Mouse (Mus musculus) embryonic facial prominence, embryonic 15.5 days (tissue): Measurements from ENCODE around the gene 1110059E24Rik. TPM values are rescaled to one million over a fixed set of nuclear protein-coding genes. Genes with fewer than 3 reads are reported as not detected.
"Not testable (repeated sequence)": the region's sequence is repeated elsewhere in the genome, so short reads cannot be mapped to it uniquely, and the experiment has no call there.

Source experiments
- ATAC-seq: fragments of 200-750 bp; cut with Nextera tagmentation; 2 replicates; pipeline ENCODE4 v1.8.0; 2017; ENCODE audit warnings: low read depth, moderate TSS enrichment; ENCODE audit not compliant: insufficient number of reproducible peaks, low FRiP score, low TSS enrichment
- H3K27ac ChIP-seq: fragments of 300-500 bp; sonication (generic); replicated peaks from 2 replicates; pipeline ENCODE4 v1.5.1; 2015; ENCODE audit warnings: mild to moderate bottlenecking, inconsistent platforms
- H3K27me3 ChIP-seq: fragments of 300-500 bp; sonication (generic); 2 replicates; pipeline ENCODE4 v1.6.1; 2015; ENCODE audit warnings: inconsistent platforms
- H3K36me3 ChIP-seq: fragments of 300-500 bp; sonication (generic); 2 replicates; pipeline ENCODE4 v1.6.1; 2015; ENCODE audit warnings: mild to moderate bottlenecking, inconsistent platforms
- H3K4me1 ChIP-seq: fragments of 300-500 bp; sonication (generic); 2 replicates; pipeline ENCODE4 v1.6.1; 2015; ENCODE audit warnings: inconsistent platforms
- H3K4me2 ChIP-seq: fragments of 300-500 bp; sonication (generic); replicated peaks from 2 replicates; pipeline ENCODE4 v1.6.1; 2015; ENCODE audit warnings: mild to moderate bottlenecking, inconsistent platforms
- H3K4me3 ChIP-seq: fragments of 300-500 bp; sonication (generic); replicated peaks from 2 replicates; pipeline ENCODE4 v1.5.1; 2015; ENCODE audit warnings: mild to moderate bottlenecking, inconsistent platforms
- H3K9ac ChIP-seq: fragments of 300-500 bp; sonication (generic); 2 replicates; pipeline ENCODE4 v1.6.1; 2015; ENCODE audit warnings: inconsistent platforms
- H3K9me3 ChIP-seq: fragments of 300-500 bp; sonication (generic); replicated peaks from 2 replicates; pipeline ENCODE4 v1.6.1; 2016; ENCODE audit warnings: inconsistent platforms
- WGBS: fragments of 180-500 bp; shearing (Covaris S2); methylation state at CpG from one replicate; pipeline ENCODE4 v1.1.7; 2015; 5-methylcytosine and 5-hydroxymethylcytosine counted together
- polyA plus RNA-seq: library from polyadenylated mRNA; unstranded; fragments of >200 nt; fragmentation: Nextera tagmentation; extraction: Ambion mirVana; gene quantifications from 2 replicates; pipeline ENCODE4 v1.2.1, GENCODE M21; 2015

The 1110059E24Rik gene
- polyA plus RNA-seq, 1 experiment from 2014 or later, result 46.4 TPM

DNA sequence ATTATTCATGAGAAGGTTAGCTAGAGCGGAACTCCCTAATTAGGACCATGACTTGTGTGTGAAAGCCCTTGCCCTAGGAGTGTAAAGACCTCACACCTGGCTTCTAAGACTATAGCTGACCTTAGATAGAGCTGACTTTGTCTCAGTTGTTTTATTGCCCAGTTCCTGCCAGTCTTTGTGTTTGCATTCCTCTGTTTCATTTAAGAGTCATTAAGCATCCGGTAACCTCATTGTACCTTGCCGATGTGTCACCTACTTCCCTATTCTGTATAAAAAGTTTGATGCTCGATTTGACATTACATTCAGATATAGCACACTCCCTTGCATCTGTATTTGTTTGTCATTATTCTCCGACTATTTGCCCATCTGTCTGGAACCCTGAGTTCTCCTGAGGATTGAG is 60.6 kb downstream of the 1110059E24Rik start:
- ATAC-seq, H3K9ac ChIP-seq, H3K27ac ChIP-seq, H3K4me3 ChIP-seq, H3K27me3 ChIP-seq, H3K4me2 ChIP-seq, H3K9me3 ChIP-seq, H3K4me1 ChIP-seq: not testable (repeated sequence)
- 89% methylated on average over 5 of the region's 5 CpGs for WGBS
- H3K36me3 ChIP-seq, result peaks cover 16% of the 10 kb centered on the region

GRCm38 (mm10) chr19:21589888-21590287 is 62.9 kb downstream of the 1110059E24Rik start:
- H3K4me1 ChIP-seq, result 0 out of 2 replicates have a peak, but pooled peaks cover 4% of the 10 kb centered on the region
- H3K27ac ChIP-seq, result no peak overlapping the region
- 88% methylated on average over 1 of the region's 1 CpGs for WGBS
- no peak overlapping the region for H3K4me2 ChIP-seq
- no peaks in the 10 kb centered on the region for H3K27me3 ChIP-seq
- H3K9me3 ChIP-seq, result no peaks in the 10 kb centered on the region
- ATAC-seq, result no peak
- no peaks in the 10 kb centered on the region for H3K36me3 ChIP-seq
- no peak overlapping the region for H3K9ac ChIP-seq
- H3K4me3 ChIP-seq, result no peak overlapping the region

- Histone ChIP-seq H3K9ac (no peak overlapping the region), H3K4me2 (no peak overlapping the region), H3K9me3 (no peaks in the 10 kb centered on the region), H3K4me3 (no peak overlapping the region), H3K27ac (no peak overlapping the region), H3K27me3 (no peaks in the 10 kb centered on the region), H3K36me3 (no peaks in the 10 kb centered on the region), H3K4me1 (0 out of 2 replicates have a peak, but pooled peaks cover 4% of the 10 kb centered on the region)
- 67% methylated on average over 4 of the region's 4 CpGs for WGBS
- no peak for ATAC-seq
Observed at GRCm38 (mm10) chr19:21587593-21587992, 65.2 kb downstream of the 1110059E24Rik start.

DNA sequence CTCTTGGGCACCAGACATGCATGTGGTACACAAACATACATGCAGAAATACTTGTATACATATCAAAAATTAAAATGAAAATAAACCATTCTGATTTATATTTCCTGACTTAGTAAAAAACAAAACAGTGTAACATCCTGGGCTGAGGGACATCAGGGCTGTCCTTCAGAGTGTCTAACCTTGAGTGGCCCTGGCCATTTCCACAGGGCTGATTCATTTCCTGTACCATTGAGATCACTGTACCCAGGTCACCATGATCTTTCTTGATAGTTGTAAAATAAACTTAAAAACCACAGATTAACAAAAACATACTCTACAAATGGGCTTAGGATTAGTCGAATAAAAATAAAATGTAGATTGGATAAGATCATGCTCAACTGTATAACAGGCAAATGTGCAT is 66.2 kb downstream of the 1110059E24Rik start:
- Histone ChIP-seq H3K4me1 (0 out of 2 replicates have a peak, but pooled peaks cover 4% of the 10 kb centered on the region), H3K9ac (no peak overlapping the region), H3K27me3 (no peaks in the 10 kb centered on the region), H3K27ac (no peak overlapping the region), H3K4me2 (no peak overlapping the region), H3K4me3 (no peak overlapping the region), H3K36me3 (no peaks in the 10 kb centered on the region), H3K9me3 (no peaks in the 10 kb centered on the region)
- no peak for ATAC-seq
- WGBS, result 90% methylated on average over 1 of the region's 1 CpGs

- H3K9ac ChIP-seq, result no peak overlapping the region
- no peaks in the 10 kb centered on the region for H3K27me3 ChIP-seq
- H3K27ac ChIP-seq, result no peak overlapping the region
- H3K4me3 ChIP-seq, result no peak overlapping the region
- H3K4me1 ChIP-seq, result 0 out of 2 replicates have a peak, but pooled peaks cover 4% of the 10 kb centered on the region
- H3K9me3 ChIP-seq, result no peaks in the 10 kb centered on the region
- no peak for ATAC-seq
- WGBS, result 62% methylated on average over 2 of the region's 2 CpGs
- no peak overlapping the region for H3K4me2 ChIP-seq
- H3K36me3 ChIP-seq, result no peaks in the 10 kb centered on the region
Observed at GRCm38 (mm10) chr19:21585868-21586267, 66.9 kb downstream of the 1110059E24Rik start.

GRCm38 (mm10) chr19:21583986-21584385 is 68.8 kb downstream of the 1110059E24Rik start:
- no peaks in the 10 kb centered on the region for H3K36me3 ChIP-seq
- ATAC-seq, result no peak
- no peak overlapping the region for H3K4me2 ChIP-seq
- H3K9ac ChIP-seq, result no peak overlapping the region
- 67% methylated on average over 5 of the region's 5 CpGs for WGBS
- no peaks in the 10 kb centered on the region for H3K9me3 ChIP-seq
- H3K27me3 ChIP-seq, result no peaks in the 10 kb centered on the region
- H3K4me1 ChIP-seq, result 0 out of 2 replicates have a peak, but pooled peaks cover 4% of the 10 kb centered on the region
- no peak overlapping the region for H3K27ac ChIP-seq
- H3K4me3 ChIP-seq, result no peak overlapping the region

- Histone ChIP-seq H3K4me2 (no peak overlapping the region), H3K9ac (no peak overlapping the region), H3K27ac (no peak overlapping the region), H3K9me3 (no peaks in the 10 kb centered on the region), H3K4me1 (0 out of 2 replicates have a peak, but pooled peaks cover 4% of the 10 kb centered on the region), H3K4me3 (no peak overlapping the region), H3K36me3 (no peaks in the 10 kb centered on the region), H3K27me3 (no peaks in the 10 kb centered on the region)
- no peak for ATAC-seq
- 61% methylated on average over 4 of the region's 4 CpGs for WGBS
Observed at GRCm38 (mm10) chr19:21583523-21583984, 69.2 kb downstream of the 1110059E24Rik start.

- H3K4me2 ChIP-seq, result no peak overlapping the region
- H3K27me3 ChIP-seq, result no peaks in the 10 kb centered on the region
- no peaks in the 10 kb centered on the region for H3K36me3 ChIP-seq
- H3K4me3 ChIP-seq, result no peak overlapping the region
- H3K9me3 ChIP-seq, result no peaks in the 10 kb centered on the region
- ATAC-seq, result no peak
- WGBS, result 69% methylated on average over 6 of the region's 6 CpGs
- no peak overlapping the region for H3K27ac ChIP-seq
- H3K9ac ChIP-seq, result no peak overlapping the region
- H3K4me1 ChIP-seq, result no peaks in the 10 kb centered on the region
Observed at GRCm38 (mm10) chr19:21581404-21581803, 71.4 kb downstream of the 1110059E24Rik start.

DNA sequence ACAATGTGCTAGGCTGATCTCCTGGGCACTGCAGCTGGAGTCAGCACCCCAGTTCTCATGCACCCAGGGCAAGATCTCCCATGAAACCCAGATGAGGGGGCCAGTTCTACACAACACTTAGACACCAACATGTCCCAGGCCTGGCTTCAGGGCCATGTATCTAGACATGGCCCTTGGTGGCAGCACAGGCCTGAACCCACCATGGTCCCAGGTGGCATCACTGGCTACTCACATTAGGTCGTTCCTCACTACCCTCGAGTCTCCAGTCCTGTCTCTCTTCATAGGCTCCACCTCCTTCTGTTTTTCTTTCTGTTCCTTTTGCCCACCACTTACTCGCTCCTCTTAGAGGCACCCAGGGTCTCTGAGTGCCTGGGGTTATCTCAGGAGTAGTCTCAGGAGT is 72.9 kb downstream of the 1110059E24Rik start:
- Histone ChIP-seq H3K36me3 (no peaks in the 10 kb centered on the region), H3K27ac (no peak overlapping the region), H3K4me1 (no peaks in the 10 kb centered on the region), H3K9ac (no peak overlapping the region), H3K27me3 (no peaks in the 10 kb centered on the region), H3K4me3 (no peak overlapping the region), H3K9me3 (no peaks in the 10 kb centered on the region), H3K4me2 (no peak overlapping the region)
- no peak for ATAC-seq
- 88% methylated on average over 3 of the region's 3 CpGs for WGBS

DNA sequence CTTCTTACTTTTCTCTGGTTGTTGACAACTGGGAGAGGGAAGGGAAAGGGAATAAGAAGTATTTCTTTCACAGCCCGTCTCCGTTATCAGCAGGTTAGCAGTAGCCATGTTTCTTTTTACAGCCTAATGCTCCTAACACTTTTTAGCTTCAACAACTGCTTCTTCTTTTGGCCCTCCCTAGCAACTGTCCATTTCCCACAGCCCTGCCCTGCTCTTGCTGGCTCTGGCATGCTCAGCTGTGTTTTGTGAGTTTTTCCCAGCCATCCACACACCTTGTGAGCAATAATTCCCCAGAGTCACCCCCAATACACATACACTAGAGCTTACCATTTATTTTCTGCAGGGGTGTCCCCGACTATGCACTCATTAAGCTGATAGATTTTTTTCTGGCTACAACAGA is 75.3 kb downstream of the 1110059E24Rik start:
- Histone ChIP-seq H3K4me2 (no peak overlapping the region), H3K9me3 (no peaks in the 10 kb centered on the region), H3K36me3 (no peaks in the 10 kb centered on the region), H3K27me3 (no peaks in the 10 kb centered on the region), H3K4me3 (no peak overlapping the region), H3K4me1 (no peaks in the 10 kb centered on the region), H3K27ac (no peak overlapping the region), H3K9ac (no peak overlapping the region)
- 72% methylated on average over 3 of the region's 3 CpGs for WGBS
- ATAC-seq, result no peak

DNA sequence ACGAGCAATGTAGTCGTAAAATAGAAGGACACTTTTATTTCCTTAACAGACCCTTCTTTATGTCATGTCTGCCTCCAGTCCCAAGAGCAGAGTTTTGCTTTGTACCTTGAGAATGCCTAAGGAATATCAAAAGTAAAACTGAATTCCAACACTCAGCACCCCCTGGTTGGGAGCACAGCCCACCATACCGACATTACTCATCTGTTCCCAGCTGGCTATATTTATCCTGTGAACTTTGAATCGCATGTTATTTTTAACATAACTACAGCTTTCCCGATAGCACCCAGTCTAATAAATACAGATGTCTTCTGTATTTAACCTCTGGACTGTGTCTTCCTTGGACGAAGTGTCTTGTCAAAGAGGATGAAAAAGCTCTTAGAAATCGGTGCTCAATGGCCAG is 80.8 kb downstream of the 1110059E24Rik start:
- H3K36me3 ChIP-seq, result no peaks in the 10 kb centered on the region
- no peak overlapping the region for H3K27ac ChIP-seq
- H3K4me3 ChIP-seq, result no peak overlapping the region
- no peak overlapping the region for H3K4me2 ChIP-seq
- no peaks in the 10 kb centered on the region for H3K4me1 ChIP-seq
- H3K27me3 ChIP-seq, result no peaks in the 10 kb centered on the region
- ATAC-seq, result no peak
- 70% methylated on average over 7 of the region's 7 CpGs for WGBS
- no peak overlapping the region for H3K9ac ChIP-seq
- H3K9me3 ChIP-seq, result no peaks in the 10 kb centered on the region

DNA sequence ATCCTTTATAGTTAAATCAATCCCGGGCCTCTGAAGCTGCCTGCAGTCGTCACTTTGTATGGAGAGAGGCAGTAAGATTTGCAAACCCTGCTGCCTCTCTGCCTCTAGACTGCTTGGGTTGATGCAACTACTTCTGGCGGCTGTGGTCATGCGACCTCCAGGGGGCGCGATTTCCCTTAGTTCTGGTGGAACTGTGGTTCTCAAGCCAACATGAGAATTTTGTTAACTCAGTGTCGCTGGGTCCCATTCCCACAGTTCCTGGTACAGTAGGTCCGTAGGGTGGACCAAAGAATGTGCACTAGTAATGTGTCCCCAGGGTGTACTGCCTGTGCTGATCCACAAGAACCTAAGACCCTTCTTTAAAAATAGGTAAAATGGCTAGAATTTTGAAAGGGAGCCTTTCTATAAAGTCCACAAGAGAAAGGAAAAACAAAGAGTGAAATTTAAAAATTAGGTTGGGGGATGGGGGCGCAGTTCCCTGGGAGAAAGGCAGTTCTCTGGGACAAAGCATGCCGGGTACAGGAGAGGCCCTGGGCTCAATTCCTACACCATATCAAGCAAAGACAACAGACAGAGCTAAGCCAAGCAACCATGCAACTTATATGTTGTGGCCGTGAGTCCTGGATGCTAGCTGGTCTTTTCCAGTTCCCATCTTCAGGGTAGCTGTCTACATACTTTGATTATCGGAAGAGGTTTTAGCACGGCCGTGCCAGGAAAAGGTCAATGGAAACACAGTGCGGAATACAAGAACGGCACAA is 81.4 kb downstream of the 1110059E24Rik start:
- no peaks in the 10 kb centered on the region for H3K36me3 ChIP-seq
- H3K4me1 ChIP-seq, result no peaks in the 10 kb centered on the region
- no peak overlapping the region for H3K4me2 ChIP-seq
- no peaks in the 10 kb centered on the region for H3K27me3 ChIP-seq
- no peak for ATAC-seq
- no peak overlapping the region for H3K4me3 ChIP-seq
- H3K9ac ChIP-seq, result no peak overlapping the region
- H3K27ac ChIP-seq, result no peak overlapping the region
- no peaks in the 10 kb centered on the region for H3K9me3 ChIP-seq
- 48% methylated on average over 16 of the region's 16 CpGs for WGBS
